Mouse (Mus musculus) adrenal gland, postnatal 25 days (tissue): ENCODE results near the gene Plk1. TPM values are rescaled to one million over a fixed set of nuclear protein-coding genes. Genes with fewer than 3 reads are reported as not detected.

Source experiments
- DNase-seq: peaks from one replicate; pipeline ENCODE4 v3.0.0; 2021; ENCODE audit warnings: mixed read lengths
- total RNA-seq: library from RNA; stranded (reverse); gene quantifications from 2 replicates; pipeline ENCODE4 v1.2.3, GENCODE M21; 2021

The Plk1 gene
- total RNA-seq, 1 experiment from 2014 or later = 8.1 TPM

GRCm38 (mm10) chr7:122193919-122194318, 34.7 kb downstream of the Plk1 start:
- no peak for DNase-seq

- no peak for DNase-seq
Measured at GRCm38 (mm10) chr7:122196771-122197170, 37.5 kb downstream of the Plk1 start.

- DNase-seq = peak; percentile 12
Measured at GRCm38 (mm10) chr7:122197306-122197705, 38.1 kb downstream of the Plk1 start.

- DNase-seq = no peak
Measured at GRCm38 (mm10) chr7:122199296-122199695, 40.1 kb downstream of the Plk1 start.

GRCm38 (mm10) chr7:122203936-122204335, 44.7 kb downstream of the Plk1 start:
- DNase-seq = no peak

GRCm38 (mm10) chr7:122206121-122206520, 46.9 kb downstream of the Plk1 start:
- no peak for DNase-seq

GRCm38 (mm10) chr7:122208276-122209021, 49.2 kb downstream of the Plk1 start:
- DNase-seq = no peak

- DNase-seq = peak; percentile 60
Measured at GRCm38 (mm10) chr7:122219315-122219801, 60.1 kb downstream of the Plk1 start, which contains the start of gene Chp2. Gene Chp2 (plus strand): TSS chr7:122219496.

Other genes starting within 250 kb of the Plk1 start
- 23.1 and 31.7 TPM in 2 replicates for gene Cog7, start 177.7 kb upstream of the Plk1 start, total RNA-seq
- 16.6 and 17.6 TPM in 2 replicates for gene Gga2, start 138.2 kb upstream of the Plk1 start, total RNA-seq
- gene Ubfd1, start 92.3 kb upstream of the Plk1 start, total RNA-seq = 53.2 and 56.1 TPM in 2 replicates
- gene Ears2, start 92.2 kb upstream of the Plk1 start, total RNA-seq = 18.5 and 19.7 TPM in 2 replicates
- 407 and 491 TPM in 2 replicates for gene Ndufab1, start 57.6 kb upstream of the Plk1 start, total RNA-seq
- 2.8 and 3.2 TPM in 2 replicates for gene Palb2, start 26.5 kb upstream of the Plk1 start, total RNA-seq
- 60.0 and 77.0 TPM in 2 replicates for gene Dctn5, start 26.4 kb upstream of the Plk1 start, total RNA-seq
- gene Ern2, start 26.8 kb downstream of the Plk1 start, total RNA-seq = 0.15 TPM in 1 of 2 replicates, not detected in the other
- gene Chp2, start 60.1 kb downstream of the Plk1 start, total RNA-seq = 0.62 and 1.6 TPM in 2 replicates
- 6.1 and 10.7 TPM in 2 replicates for gene Prkcb, start 129.3 kb downstream of the Plk1 start, total RNA-seq